Mouse (Mus musculus): ENCODE measurements around the gene Btbd16. TPM values are rescaled to one million over a fixed set of nuclear protein-coding genes. Genes with fewer than 3 reads are reported as not detected.
A peak's percentile ranks its signal among the peaks of the same experiment; 100 is the strongest.

Gene Btbd16
- polyA plus RNA-seq, 1 experiment from 2014 or later = not detected

DNA sequence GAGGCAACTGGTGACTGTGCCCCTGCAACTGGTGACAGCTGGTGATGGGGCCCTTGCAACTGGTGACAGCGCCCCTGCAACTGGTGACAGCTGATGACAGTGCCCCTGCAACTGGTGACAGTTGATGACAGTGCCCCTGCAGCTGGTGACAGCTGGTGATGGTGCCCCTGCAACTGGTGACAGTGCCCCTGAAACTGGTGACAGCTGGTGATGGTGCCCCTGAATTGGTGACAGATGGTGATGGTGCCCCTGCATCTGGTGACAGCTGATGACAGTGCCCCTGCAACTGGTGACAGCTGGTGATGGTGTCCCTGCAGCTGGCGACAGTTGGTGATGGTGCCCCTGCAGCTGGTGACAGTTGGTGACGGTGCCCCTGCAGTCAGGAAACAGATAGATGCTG lies 52.5 kb downstream of the Btbd16 start:
- WGBS = 74% methylated on average over 3 of the region's 3 CpGs
- 0 out of 2 replicates have a peak, but pooled peaks cover 2% of the 10 kb centered on the region for H3K4me1 ChIP-seq

DNA sequence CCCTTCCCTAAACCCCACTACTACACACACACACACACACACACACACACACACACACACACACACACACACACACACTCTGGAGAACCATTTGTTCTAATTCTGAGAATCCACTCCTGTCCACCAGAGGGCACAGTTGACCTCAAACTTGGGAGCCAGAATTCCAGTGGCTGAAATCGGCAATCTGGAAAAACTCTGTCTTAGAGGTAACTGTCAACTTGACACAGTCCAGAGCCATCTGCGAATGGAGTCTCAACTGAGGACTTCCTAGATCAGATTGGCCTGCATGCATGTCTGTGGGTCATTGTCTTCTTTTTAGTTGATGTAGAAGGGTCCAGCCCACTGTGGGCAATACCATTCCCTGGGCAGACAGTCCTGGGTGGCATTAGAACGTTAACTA lies 53.6 kb downstream of the Btbd16 start:
- H3K4me3 ChIP-seq = no peak overlapping the region
- no peak for ATAC-seq (ENCODE audit: insufficient number of reproducible peaks, insufficient read depth, low FRiP score, low TSS enrichment, low read depth)
- H3K27me3 ChIP-seq = no peaks in the 10 kb centered on the region
- H3K36me3 ChIP-seq = no peaks in the 10 kb centered on the region
- no peaks in the 10 kb centered on the region for H3K9me3 ChIP-seq
- WGBS = 54% methylated on average over 3 of the region's 3 CpGs
- H3K4me2 ChIP-seq = no peak overlapping the region
- 0 out of 2 replicates have a peak, but pooled peaks cover 2% of the 10 kb centered on the region for H3K4me1 ChIP-seq
- no peak overlapping the region for H3K9ac ChIP-seq
- no peak overlapping the region for H3K27ac ChIP-seq

More for the DNA sequence above, 52.5 kb downstream of the Btbd16 start:
- no peak overlapping the region for H3K9ac ChIP-seq
- no peak overlapping the region for H3K4me2 ChIP-seq
- no peak overlapping the region for H3K27ac ChIP-seq
- no peak for ATAC-seq (ENCODE audit: insufficient number of reproducible peaks, insufficient read depth, low FRiP score, low TSS enrichment, low read depth)
- no peaks in the 10 kb centered on the region for H3K27me3 ChIP-seq
- no peak overlapping the region for H3K4me3 ChIP-seq
- H3K9me3 ChIP-seq = no peaks in the 10 kb centered on the region
- H3K36me3 ChIP-seq = no peaks in the 10 kb centered on the region

DNA sequence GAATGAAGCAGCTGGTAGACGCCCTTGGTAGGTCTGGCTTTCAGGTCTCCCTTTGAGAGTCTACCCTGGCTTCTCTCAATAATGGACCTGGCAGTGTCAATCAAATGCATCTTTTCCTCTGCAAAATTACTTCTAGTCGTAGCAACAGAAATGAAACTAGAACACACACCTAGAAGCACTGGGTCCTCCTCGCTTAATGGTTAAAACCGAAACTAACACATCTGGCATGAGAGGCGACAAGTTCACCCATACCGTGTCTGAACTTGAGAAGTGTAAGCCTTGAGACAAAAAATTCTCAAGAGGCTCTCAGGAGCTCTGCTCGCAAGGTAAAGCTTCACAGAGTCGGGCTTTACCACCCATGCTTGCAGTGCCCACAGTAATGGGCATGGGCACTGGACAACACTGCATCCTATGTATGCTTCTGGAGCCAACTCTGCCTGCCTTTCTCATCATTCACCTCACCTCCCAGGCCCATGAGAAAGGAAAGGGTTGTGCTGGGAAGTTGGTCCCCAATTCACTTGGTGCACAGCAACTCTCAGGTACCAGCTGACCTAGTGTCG lies 54.1 kb downstream of the Btbd16 start:
- no peak for ATAC-seq (ENCODE audit: insufficient number of reproducible peaks, insufficient read depth, low FRiP score, low TSS enrichment, low read depth)
- Histone ChIP-seq H3K4me2 (no peak overlapping the region), H3K4me1 (0 out of 2 replicates have a peak, but pooled peaks cover 2% of the 10 kb centered on the region), H3K9me3 (no peaks in the 10 kb centered on the region), H3K27ac (no peak overlapping the region), H3K9ac (no peak overlapping the region), H3K27me3 (no peaks in the 10 kb centered on the region), H3K4me3 (no peak overlapping the region), H3K36me3 (no peaks in the 10 kb centered on the region)
- 87% methylated on average over 9 of the region's 9 CpGs for WGBS

DNA sequence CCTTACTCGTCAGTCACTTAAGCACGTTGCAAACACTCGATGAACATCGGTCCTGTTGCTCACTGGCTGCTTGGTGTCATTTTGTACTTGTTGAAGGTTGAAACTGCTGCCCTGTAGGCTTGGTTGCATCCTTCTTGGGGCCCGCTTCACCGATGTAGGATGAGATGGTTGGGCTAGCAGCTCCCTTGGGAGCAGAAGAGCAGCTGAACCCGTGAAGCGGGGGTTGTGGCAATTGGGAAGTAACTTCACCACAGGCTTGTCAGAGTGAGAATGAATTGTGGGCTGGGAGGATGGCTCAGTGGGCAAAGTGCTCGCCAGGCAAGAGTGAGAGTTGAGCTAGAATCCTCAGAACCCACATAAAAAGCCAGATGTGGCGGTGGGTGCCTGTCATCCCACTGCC lies 54.6 kb downstream of the Btbd16 start:
- 87% methylated on average over 10 of the region's 10 CpGs for WGBS

DNA sequence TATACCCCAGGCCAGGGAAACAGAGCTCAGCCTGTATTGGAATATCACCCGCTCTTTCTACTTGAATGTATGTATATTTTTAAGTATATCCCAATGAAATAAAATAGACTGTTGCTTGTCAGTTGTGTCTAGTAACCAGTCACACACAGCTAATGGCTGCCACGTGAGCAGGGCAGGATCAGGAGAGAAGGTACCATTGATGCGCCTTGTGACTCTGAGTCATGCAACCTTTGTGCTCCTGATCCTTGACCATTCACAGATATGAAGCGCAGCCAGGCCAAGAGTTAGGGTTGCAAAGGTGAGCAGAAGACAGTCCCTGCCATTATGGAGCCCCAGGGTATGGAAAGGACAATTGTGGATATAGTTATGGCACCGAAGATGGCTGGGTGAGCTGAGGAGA lies 57.7 kb downstream of the Btbd16 start:
- no peak overlapping the region for H3K4me3 ChIP-seq

More for the DNA sequence above, 54.6 kb downstream of the Btbd16 start:
- Histone ChIP-seq H3K9ac (no peak overlapping the region), H3K27ac (no peak overlapping the region), H3K4me3 (no peak overlapping the region), H3K4me2 (no peak overlapping the region), H3K9me3 (no peaks in the 10 kb centered on the region), H3K36me3 (no peaks in the 10 kb centered on the region), H3K4me1 (0 out of 2 replicates have a peak, but pooled peaks cover 2% of the 10 kb centered on the region), H3K27me3 (no peaks in the 10 kb centered on the region; the same call in 1 of the 2 replicates)
- ATAC-seq (ENCODE audit: insufficient number of reproducible peaks, insufficient read depth, low FRiP score, low TSS enrichment, low read depth) = no peak

DNA sequence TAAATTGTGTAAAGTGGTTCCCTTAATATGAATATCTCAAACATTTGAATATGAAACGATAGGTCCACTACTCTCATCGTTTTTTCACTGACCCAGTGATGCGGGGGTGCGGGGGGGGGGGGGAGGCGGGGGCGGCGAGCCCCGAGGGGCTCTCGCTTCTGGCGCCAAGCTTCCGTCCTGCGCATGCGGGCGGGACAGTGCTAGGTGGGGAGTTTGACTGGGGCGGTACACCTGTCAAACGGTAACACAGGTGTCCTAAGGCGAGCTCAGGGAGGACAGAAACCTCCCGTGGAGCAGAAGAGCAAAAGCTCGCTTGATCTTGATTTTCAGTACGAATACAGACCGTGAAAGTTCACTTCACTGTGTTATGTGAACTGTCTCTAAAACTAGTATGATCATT lies 60.4 kb downstream of the Btbd16 start:
- Histone ChIP-seq H3K27ac (no peak overlapping the region), H3K9me3 (no peaks in the 10 kb centered on the region), H3K27me3 (peaks cover 7% of the 10 kb centered on the region), H3K9ac (no peak overlapping the region), H3K36me3 (no peaks in the 10 kb centered on the region), H3K4me2 (peak overlapping the region; percentile 21; the same call in 1 of the 2 replicates), H3K4me1 (peaks cover 22% of the 10 kb centered on the region; the same call in 1 of the 2 replicates), H3K4me3 (no peak overlapping the region)
- peak; percentile 97 for ATAC-seq (ENCODE audit: insufficient number of reproducible peaks, insufficient read depth, low FRiP score, low TSS enrichment, low read depth)
- 12% methylated on average over 21 of the region's 21 CpGs for WGBS

More for the DNA sequence above, 57.7 kb downstream of the Btbd16 start:
- H3K9me3 ChIP-seq = no peaks in the 10 kb centered on the region
- H3K4me1 ChIP-seq = peaks cover 13% of the 10 kb centered on the region; the same call in 1 of the 2 replicates
- no peak overlapping the region for H3K9ac ChIP-seq
- no peak overlapping the region for H3K27ac ChIP-seq
- H3K4me2 ChIP-seq = no peak overlapping the region
- 93% methylated on average over 5 of the region's 5 CpGs for WGBS
- no peaks in the 10 kb centered on the region for H3K36me3 ChIP-seq
- peaks cover 7% of the 10 kb centered on the region for H3K27me3 ChIP-seq
- no peak for ATAC-seq (ENCODE audit: insufficient number of reproducible peaks, insufficient read depth, low FRiP score, low TSS enrichment, low read depth)

DNA sequence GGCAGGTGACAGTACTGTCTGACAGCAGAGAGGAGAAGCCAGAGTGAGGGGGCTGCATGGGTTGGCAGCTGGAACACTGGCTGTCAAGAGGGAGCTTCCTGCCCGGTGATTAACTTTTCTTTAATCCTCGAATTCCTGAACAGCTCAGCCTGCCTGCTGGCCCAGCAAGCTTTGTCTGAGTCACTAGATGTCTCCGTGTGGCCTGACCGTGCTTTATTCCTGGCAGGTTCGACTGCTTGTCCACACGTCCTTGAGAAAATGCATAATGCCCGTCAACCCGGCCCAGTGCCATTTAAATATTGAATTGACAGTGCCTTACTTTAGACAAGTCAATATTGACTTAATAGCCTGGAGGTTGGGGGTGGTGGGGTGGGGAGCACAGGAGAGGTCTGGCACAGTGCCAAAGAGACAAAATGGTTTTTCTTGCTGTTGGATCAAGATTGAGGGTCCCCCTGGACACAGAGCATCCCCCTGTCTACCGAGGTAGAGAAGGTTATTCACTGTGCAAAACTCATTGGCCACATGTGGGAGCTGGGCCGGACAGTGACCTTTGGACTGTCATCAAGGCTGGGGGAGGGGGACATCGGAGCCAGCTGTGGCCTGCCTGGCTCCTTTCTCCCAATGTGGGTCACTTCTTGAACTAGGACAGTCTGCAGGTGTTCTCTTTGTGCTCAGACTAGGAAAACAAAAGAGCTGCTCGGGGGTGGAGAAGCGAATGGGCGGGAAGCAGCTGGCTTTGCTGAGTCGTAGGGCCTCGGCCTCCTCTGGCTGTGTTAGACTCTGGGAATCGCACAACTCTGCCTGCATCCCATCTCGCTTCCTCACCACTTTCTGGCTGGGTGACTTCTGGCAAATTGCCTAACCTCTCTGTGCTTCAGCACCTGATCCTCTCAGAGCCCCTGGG lies 61.3 kb downstream of the Btbd16 start:
- Histone ChIP-seq H3K27ac (no peak overlapping the region), H3K4me3 (no peak overlapping the region), H3K9me3 (no peaks in the 10 kb centered on the region), H3K4me1 (peaks cover 22% of the 10 kb centered on the region; the same call in 1 of the 2 replicates), H3K36me3 (no peaks in the 10 kb centered on the region), H3K27me3 (peaks cover 7% of the 10 kb centered on the region), H3K9ac (no peak overlapping the region), H3K4me2 (no peak overlapping the region)
- ATAC-seq (ENCODE audit: insufficient number of reproducible peaks, insufficient read depth, low FRiP score, low TSS enrichment, low read depth) = no peak
- 16% methylated on average over 18 of the region's 18 CpGs for WGBS

DNA sequence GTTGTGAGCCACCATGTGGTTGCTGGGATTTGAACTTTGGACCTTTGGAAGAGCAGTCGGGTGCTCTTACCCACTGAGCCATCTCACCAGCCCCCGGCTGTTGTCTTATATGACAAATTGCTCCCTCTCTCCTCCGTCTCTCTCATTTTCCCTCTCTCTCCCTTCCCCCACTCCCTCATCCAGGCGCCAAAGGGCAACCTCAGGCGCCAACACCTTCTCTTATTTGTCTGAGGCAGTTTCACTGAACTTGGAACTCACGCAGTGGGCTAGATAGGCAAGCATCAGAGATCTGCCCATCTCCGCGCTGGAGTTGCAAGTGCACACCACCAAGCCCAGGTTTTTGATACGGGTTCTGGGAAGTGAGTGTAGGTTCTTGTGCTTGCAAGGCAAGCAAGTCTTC lies 62.2 kb downstream of the Btbd16 start:
- H3K9ac ChIP-seq = no peak overlapping the region
- H3K27ac ChIP-seq = no peak overlapping the region
- H3K4me3 ChIP-seq = no peak overlapping the region
- H3K9me3 ChIP-seq = no peaks in the 10 kb centered on the region
- H3K36me3 ChIP-seq = no peaks in the 10 kb centered on the region
- peaks cover 7% of the 10 kb centered on the region for H3K27me3 ChIP-seq
- peaks cover 20% of the 10 kb centered on the region; the same call in 1 of the 2 replicates for H3K4me1 ChIP-seq
- H3K4me2 ChIP-seq = no peak overlapping the region
- ATAC-seq (ENCODE audit: insufficient number of reproducible peaks, insufficient read depth, low FRiP score, low TSS enrichment, low read depth) = no peak
- 75% methylated on average over 9 of the region's 9 CpGs for WGBS

DNA sequence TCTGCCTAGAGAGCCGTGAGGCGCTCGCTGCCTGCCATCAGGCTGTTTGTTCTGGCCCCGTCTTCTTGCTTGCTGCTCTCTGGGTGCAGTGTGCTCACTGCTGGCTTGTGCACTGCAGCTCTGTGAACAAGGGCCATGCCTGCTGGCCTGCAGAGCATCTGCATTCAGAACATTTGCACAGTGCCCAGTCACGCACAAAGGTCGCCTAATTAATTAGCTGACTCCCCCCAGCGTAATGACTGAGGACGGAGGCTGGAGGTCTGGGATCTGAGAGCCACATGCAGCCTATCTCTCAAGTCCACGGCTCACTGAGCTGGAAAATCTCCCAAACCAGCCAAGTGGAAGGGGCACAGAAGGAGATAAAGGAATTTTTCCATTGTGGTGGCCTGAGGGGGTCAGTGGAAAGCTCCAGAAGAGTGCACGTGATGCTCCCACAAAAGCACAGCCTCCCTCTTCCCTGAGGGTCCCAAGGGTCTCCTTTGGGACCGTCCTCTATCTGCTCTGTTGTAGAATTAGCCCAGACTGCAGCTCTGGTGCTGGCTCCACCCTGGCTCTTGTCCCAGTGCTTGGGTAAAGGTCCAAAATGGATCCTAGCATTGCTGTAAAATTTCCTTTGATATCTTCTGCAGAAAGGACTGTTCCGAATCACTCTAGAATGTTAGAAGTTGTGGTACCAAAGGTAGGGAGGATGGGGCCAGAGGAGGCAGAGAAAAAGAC lies 64.2 kb downstream of the Btbd16 start:
- H3K4me3 ChIP-seq = no peak overlapping the region
- WGBS = 34% methylated on average over 12 of the region's 12 CpGs
- no peak overlapping the region for H3K27ac ChIP-seq
- H3K27me3 ChIP-seq = peaks cover 7% of the 10 kb centered on the region
- H3K9ac ChIP-seq = no peak overlapping the region
- H3K4me2 ChIP-seq = no peak overlapping the region
- H3K36me3 ChIP-seq = no peaks in the 10 kb centered on the region
- H3K4me1 ChIP-seq = peaks cover 20% of the 10 kb centered on the region; the same call in 1 of the 2 replicates
- H3K9me3 ChIP-seq = no peaks in the 10 kb centered on the region
- ATAC-seq (ENCODE audit: insufficient number of reproducible peaks, insufficient read depth, low FRiP score, low TSS enrichment, low read depth) = no peak

DNA sequence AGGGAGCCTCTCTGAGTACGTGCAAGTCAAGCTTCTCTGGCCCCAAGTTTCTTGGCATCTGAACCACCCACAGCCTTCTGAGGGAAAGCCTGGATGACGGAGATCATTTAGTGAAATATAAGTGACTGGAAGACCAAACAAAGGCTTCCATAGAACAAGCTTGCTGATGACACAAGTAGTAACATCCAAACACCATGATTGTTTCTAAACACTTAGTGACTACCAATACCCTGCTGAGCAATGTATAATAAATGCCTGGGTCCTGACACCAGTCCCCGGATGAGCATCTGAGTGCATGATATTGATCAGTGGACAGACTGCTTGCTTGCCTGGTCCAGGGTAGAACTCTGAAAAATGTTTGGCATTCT lies 64.8 kb downstream of the Btbd16 start:
- peaks cover 20% of the 10 kb centered on the region; the same call in 1 of the 2 replicates for H3K4me1 ChIP-seq
- H3K9me3 ChIP-seq = no peaks in the 10 kb centered on the region
- no peak overlapping the region for H3K9ac ChIP-seq
- 80% methylated on average over 3 of the region's 3 CpGs for WGBS
- no peak overlapping the region for H3K4me2 ChIP-seq
- H3K4me3 ChIP-seq = no peak overlapping the region
- ATAC-seq (ENCODE audit: insufficient number of reproducible peaks, insufficient read depth, low FRiP score, low TSS enrichment, low read depth) = no peak
- no peak overlapping the region for H3K27ac ChIP-seq
- H3K36me3 ChIP-seq = no peaks in the 10 kb centered on the region
- H3K27me3 ChIP-seq = peaks cover 7% of the 10 kb centered on the region; the same call in 1 of the 2 replicates

DNA sequence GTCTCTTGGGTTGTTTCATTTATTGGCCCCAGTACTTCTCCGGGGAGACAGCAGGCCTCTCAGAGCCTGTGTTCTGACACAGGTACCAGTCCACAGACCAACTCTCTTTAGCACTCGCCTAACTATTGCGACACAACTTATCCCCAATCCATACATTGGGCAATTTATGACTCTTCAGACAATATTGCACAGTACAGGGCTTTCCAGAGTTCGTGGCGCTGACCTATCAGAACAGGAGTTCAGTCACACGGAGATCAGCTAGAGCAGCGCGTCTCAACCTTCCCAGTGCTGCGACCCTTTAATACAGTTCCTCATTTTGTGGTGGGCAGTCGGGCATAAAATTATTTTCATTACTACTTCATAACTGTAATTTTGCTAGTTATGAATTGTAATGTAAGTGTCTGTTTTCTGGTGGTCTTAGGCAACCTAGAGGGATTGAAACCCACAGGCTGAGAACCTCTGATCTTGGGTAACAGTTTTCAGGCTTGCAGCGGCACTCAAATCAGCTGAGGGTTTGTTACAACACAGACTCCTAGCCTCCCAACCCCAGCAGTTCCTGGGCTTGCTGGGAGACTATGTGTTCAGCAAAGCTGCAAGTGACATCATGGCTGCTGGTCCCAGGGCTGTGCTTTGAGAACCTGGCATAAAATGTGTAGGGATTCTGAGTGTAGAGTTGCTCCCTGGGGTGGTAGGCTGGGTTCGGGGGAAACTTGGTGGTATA lies 65.7 kb downstream of the Btbd16 start:
- no peaks in the 10 kb centered on the region for H3K9me3 ChIP-seq
- H3K27ac ChIP-seq = no peak overlapping the region
- H3K4me1 ChIP-seq = peaks cover 19% of the 10 kb centered on the region; the same call in 1 of the 2 replicates
- H3K9ac ChIP-seq = no peak overlapping the region
- ATAC-seq (ENCODE audit: insufficient number of reproducible peaks, insufficient read depth, low FRiP score, low TSS enrichment, low read depth) = no peak
- WGBS = 90% methylated on average over 12 of the region's 12 CpGs
- H3K4me3 ChIP-seq = no peak overlapping the region
- H3K4me2 ChIP-seq = no peak overlapping the region
- peaks cover 3% of the 10 kb centered on the region; the same call in 1 of the 2 replicates for H3K27me3 ChIP-seq
- no peaks in the 10 kb centered on the region for H3K36me3 ChIP-seq
